Mouse (Mus musculus) forebrain, embryonic 10.5 days (tissue): Measurements from ENCODE around the gene Zfp354b. TPM values are rescaled to one million over a fixed set of nuclear protein-coding genes. Genes with fewer than 3 reads are reported as not detected.

ENCODE experiments used
- polyA plus RNA-seq: library from polyadenylated mRNA; unstranded; fragments of >200 nt; fragmentation: Nextera tagmentation; extraction: Ambion mirVana; gene quantifications from 2 replicates; pipeline ENCODE4 v1.2.1, GENCODE M21; 2016

Zfp354b gene
- polyA plus RNA-seq, 1 experiment from 2014 or later: 0.77 TPM

Other genes with a start within 250 kb of the Zfp354b start
- gene Zfp354c, start 103.9 kb downstream of the Zfp354b start, polyA plus RNA-seq: 31.1 and 31.5 TPM in 2 replicates
- 0.84 and 0.86 TPM in 2 replicates for gene Zfp879, start 90.1 kb downstream of the Zfp354b start, polyA plus RNA-seq
- not detected in 2 replicates for gene Grm6, start 80.9 kb downstream of the Zfp354b start, polyA plus RNA-seq
- 13.3 and 14.0 TPM in 2 replicates for gene Zfp454, start 44.0 kb downstream of the Zfp354b start, polyA plus RNA-seq
- 25.8 and 26.4 TPM in 2 replicates for gene Zfp2, start 15.5 kb downstream of the Zfp354b start, polyA plus RNA-seq
- gene 4933414I15Rik, start 12.1 kb upstream of the Zfp354b start, polyA plus RNA-seq: not detected in 2 replicates
- gene Prop1, start 22.1 kb upstream of the Zfp354b start, polyA plus RNA-seq: not detected in 2 replicates
- not detected in 2 replicates for gene Olfr1378, start 34.9 kb upstream of the Zfp354b start, polyA plus RNA-seq
- not detected in 2 replicates for gene Olfr1377, start 50.3 kb upstream of the Zfp354b start, polyA plus RNA-seq
- not detected in 2 replicates for gene Olfr51, start 72.0 kb upstream of the Zfp354b start, polyA plus RNA-seq
- 0.10 TPM in 1 of 2 replicates, not detected in the other for gene Olfr54, start 82.6 kb upstream of the Zfp354b start, polyA plus RNA-seq
- gene Olfr1375, start 116.5 kb upstream of the Zfp354b start, polyA plus RNA-seq: not detected in 2 replicates
- 7.6 and 8.6 TPM in 2 replicates for gene Zfp354a, start 127.6 kb upstream of the Zfp354b start, polyA plus RNA-seq